Mouse (Mus musculus): Measurements from ENCODE around the gene Gm14443. TPM values are rescaled to one million over a fixed set of nuclear protein-coding genes. Genes with fewer than 3 reads are reported as not detected.

Gene Gm14443
- polyA plus RNA-seq (2012; rRNA removed) = 0.06 TPM in 1 of 2 replicates, not detected in the other

GRCm38 (mm10) chr2:175175401-175176180 lies at the start of gene Gm14443:
TSS of gene Gm14443 (minus strand) at chr2:175175871.

GRCm38 (mm10) chr2:175206732-175207131 lies 31.1 kb upstream of the Gm14443 start, which contains the start of gene Gm14391:
TSS of gene Gm14391 (minus strand) at chr2:175206917.

GRCm38 (mm10) chr2:175141993-175142295 lies 33.7 kb downstream of the Gm14443 start, which contains the start of gene Gm14399:
TSS of gene Gm14399 (minus strand) at chr2:175142012.

Other genes with a start within 250 kb of the Gm14443 start
- gene Gm14444, start 165.6 kb downstream of the Gm14443 start, polyA plus RNA-seq (2012; rRNA removed) = not detected in 2 replicates
- not detected in 2 replicates for gene Gm14393, start 108.1 kb downstream of the Gm14443 start, polyA plus RNA-seq (2012; rRNA removed)
- gene Gm14399, start 33.9 kb downstream of the Gm14443 start, polyA plus RNA-seq (2012; rRNA removed) = not detected in 2 replicates
- 0.14 and 0.42 TPM in 2 replicates for gene Gm14391, start 31.0 kb upstream of the Gm14443 start, polyA plus RNA-seq (2012; rRNA removed)
- not detected in 2 replicates for gene Gm14440, start 99.3 kb upstream of the Gm14443 start, polyA plus RNA-seq (2012; rRNA removed)
- gene Gm4631, start 162.3 kb upstream of the Gm14443 start, polyA plus RNA-seq (2012; rRNA removed) = 0.09 and 0.18 TPM in 2 replicates
- gene Zfp968, start 196.6 kb upstream of the Gm14443 start, polyA plus RNA-seq (2012; rRNA removed) = not detected in 2 replicates

Measured in stomach, adult 2 months (tissue).